Mouse (Mus musculus) forebrain, embryonic 10.5 days (tissue): ENCODE measurements around the gene Epas1. TPM values are rescaled to one million over a fixed set of nuclear protein-coding genes. Genes with fewer than 3 reads are reported as not detected.
A peak's percentile ranks its signal among the peaks of the same experiment; 100 is the strongest.

Experiments
- DNase-seq: peaks from one replicate; pipeline ENCODE4 v3.0.0-alpha.2; 2017; ENCODE audit warnings: low spot score; ENCODE audit errors: extremely low spot score
- H3K27ac ChIP-seq: fragments of 300-500 bp; sonication (generic); 2 replicates; pipeline ENCODE4 v1.5.1; 2016; ENCODE audit warnings: mild to moderate bottlenecking
- H3K27me3 ChIP-seq: fragments of 300-500 bp; sonication (generic); 2 replicates; pipeline ENCODE4 v1.6.1; 2016; ENCODE audit warnings: mild to moderate bottlenecking; ENCODE audit not compliant: poor library complexity, severe bottlenecking
- H3K36me3 ChIP-seq: fragments of 300-500 bp; sonication (generic); replicated peaks from 2 replicates; pipeline ENCODE4 v1.6.1; 2016; ENCODE audit warnings: mild to moderate bottlenecking, moderate library complexity
- H3K4me1 ChIP-seq: fragments of 300-500 bp; sonication (generic); 2 replicates; pipeline ENCODE4 v1.6.1; 2016
- H3K4me3 ChIP-seq: fragments of 300-500 bp; sonication (generic); 2 replicates; pipeline ENCODE4 v1.5.1; 2016; ENCODE audit warnings: mild to moderate bottlenecking, moderate library complexity
- H3K9me3 ChIP-seq: fragments of 300-500 bp; sonication (generic); 2 replicates; pipeline ENCODE4 v1.6.1; 2016; ENCODE audit warnings: mild to moderate bottlenecking, moderate library complexity
- WGBS: fragments of 180-500 bp; shearing (Covaris S2); methylation state at CpG from one replicate; pipeline ENCODE4 v1.1.7; 2016; 5-methylcytosine and 5-hydroxymethylcytosine counted together
- polyA plus RNA-seq: library from polyadenylated mRNA; unstranded; fragments of >200 nt; fragmentation: Nextera tagmentation; extraction: Ambion mirVana; gene quantifications from 2 replicates; pipeline ENCODE4 v1.2.1, GENCODE M21; 2016

Epas1 gene
- polyA plus RNA-seq, 1 experiment from 2014 or later = 1.9 TPM

DNA sequence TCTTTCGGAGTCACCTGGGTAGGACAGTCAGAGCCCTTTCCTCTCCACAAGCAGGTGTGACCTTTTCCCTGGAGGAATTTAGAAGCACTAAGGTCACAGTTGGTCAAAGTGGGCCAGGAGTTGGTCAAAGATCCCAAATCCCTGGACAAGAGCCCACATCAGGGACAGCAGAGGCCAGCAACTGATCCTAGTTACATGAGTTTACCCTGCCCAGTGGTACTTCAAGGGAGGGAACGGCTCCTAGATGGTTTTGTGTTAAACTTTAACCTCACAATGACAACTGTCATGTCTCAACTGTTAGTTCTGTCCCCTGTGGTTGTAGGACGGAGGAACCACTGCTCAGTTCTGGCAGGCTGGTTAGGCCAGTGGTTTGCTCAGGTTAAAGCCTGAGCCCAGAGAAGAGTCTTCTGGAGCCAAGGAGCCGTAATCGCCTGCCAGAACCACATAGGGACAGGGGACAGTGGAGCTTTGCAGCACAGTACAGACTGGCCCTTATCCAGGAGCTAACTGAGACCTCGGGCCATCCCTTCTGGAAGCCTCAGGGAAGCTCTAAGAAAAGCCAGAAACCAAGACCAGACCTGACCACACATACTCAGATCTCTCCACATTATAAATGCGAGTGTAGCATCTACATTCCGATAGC, 12.4 kb downstream of the Epas1 start:
- Histone ChIP-seq H3K4me1 (0 out of 2 replicates have a peak, but pooled peaks cover 4% of the 10 kb centered on the region), H3K36me3 (no peaks in the 10 kb centered on the region), H3K27me3 (no peaks in the 10 kb centered on the region), H3K27ac (no peak overlapping the region), H3K4me3 (no peak overlapping the region), H3K9me3 (no peaks in the 10 kb centered on the region)
- 92% methylated on average over 8 of the region's 8 CpGs for WGBS
- no peak for DNase-seq

DNA sequence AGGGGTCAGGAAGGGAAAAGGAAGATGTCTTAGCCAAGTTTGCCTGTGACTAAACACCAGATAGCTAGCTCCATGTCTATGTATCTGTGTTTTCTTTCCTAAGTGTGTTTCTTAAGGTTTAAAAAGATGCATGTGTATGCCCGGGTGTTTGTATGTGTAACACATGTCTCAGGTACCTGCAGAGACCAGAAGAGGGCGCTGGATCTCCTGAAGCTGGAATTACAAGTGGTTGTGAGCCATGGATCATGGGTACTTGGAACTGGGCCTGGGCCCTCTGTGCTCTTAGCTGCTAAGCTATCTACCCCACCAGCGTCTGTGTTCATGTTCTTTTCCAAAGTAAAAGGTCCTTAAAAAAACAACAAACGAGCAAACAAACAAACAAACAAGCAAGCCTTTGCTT, 12.9 kb downstream of the Epas1 start:
- 96% methylated on average over 4 of the region's 4 CpGs for WGBS
- Histone ChIP-seq H3K36me3 (no peaks in the 10 kb centered on the region), H3K27me3 (no peaks in the 10 kb centered on the region), H3K27ac (no peak overlapping the region), H3K9me3 (no peaks in the 10 kb centered on the region), H3K4me1 (0 out of 2 replicates have a peak, but pooled peaks cover 4% of the 10 kb centered on the region), H3K4me3 (no peak overlapping the region)
- DNase-seq = no peak

DNA sequence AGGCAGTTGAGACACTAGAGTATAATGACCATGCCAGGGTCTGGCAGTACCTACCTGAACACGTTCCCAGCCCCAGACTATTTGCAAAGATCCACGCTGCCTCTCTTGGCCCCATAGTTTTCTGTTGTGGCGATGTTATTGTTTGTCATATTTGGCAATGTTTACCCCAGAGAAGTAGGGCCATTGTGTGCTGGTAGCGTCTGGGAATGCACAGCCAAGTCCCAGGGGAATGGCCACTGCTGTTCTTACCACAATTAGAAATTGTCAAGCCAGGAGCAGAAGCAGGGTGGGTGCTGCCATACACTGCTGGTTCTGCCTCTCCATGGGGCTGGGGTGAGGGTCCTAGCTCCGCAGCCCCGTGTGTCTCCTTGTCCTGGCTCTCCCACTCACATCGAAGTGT, 15.1 kb downstream of the Epas1 start:
- 89% methylated on average over 7 of the region's 7 CpGs for WGBS

GRCm38 (mm10) chr17:86769330-86770211, 16.1 kb downstream of the Epas1 start:
- Histone ChIP-seq H3K36me3 (no peaks in the 10 kb centered on the region), H3K4me3 (no peak overlapping the region), H3K9me3 (no peaks in the 10 kb centered on the region), H3K27me3 (no peaks in the 10 kb centered on the region), H3K27ac (no peak overlapping the region), H3K4me1 (0 out of 2 replicates have a peak, but pooled peaks cover 4% of the 10 kb centered on the region)
- DNase-seq = no peak
- WGBS = 86% methylated on average over 16 of the region's 16 CpGs

More for the DNA sequence above, 15.1 kb downstream of the Epas1 start:
- no peaks in the 10 kb centered on the region for H3K36me3 ChIP-seq
- 0 out of 2 replicates have a peak, but pooled peaks cover 4% of the 10 kb centered on the region for H3K4me1 ChIP-seq
- DNase-seq = no peak
- no peaks in the 10 kb centered on the region for H3K27me3 ChIP-seq
- no peaks in the 10 kb centered on the region for H3K9me3 ChIP-seq
- no peak overlapping the region for H3K4me3 ChIP-seq
- H3K27ac ChIP-seq = no peak overlapping the region

GRCm38 (mm10) chr17:86770848-86771247, 17.3 kb downstream of the Epas1 start:
- WGBS = 81% methylated on average over 5 of the region's 5 CpGs
- Histone ChIP-seq H3K4me1 (0 out of 2 replicates have a peak, but pooled peaks cover 4% of the 10 kb centered on the region), H3K36me3 (no peaks in the 10 kb centered on the region), H3K27ac (no peak overlapping the region), H3K4me3 (no peak overlapping the region), H3K9me3 (no peaks in the 10 kb centered on the region), H3K27me3 (no peaks in the 10 kb centered on the region)
- no peak for DNase-seq

DNA sequence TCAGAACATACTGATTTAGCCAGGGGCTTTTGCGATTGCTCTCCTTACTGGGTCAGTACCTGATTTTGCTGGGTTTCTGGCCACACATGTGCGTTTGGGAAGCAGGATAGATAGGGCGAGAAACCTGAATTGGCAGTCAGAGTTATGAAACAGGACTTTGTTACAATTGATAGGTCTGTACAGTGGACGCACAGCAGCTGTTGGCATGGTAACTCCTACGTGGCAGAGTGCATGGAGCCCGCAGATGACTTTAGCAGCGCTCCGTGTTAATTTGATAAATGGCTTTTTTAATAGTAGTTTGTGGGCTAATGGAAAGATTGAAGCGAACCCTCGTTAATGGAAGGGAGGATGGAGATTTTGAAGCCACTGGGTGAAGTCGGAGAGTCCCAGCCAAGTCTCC, 18.5 kb downstream of the Epas1 start:
- H3K4me3 ChIP-seq = no peak overlapping the region
- no peaks in the 10 kb centered on the region for H3K27me3 ChIP-seq
- no peaks in the 10 kb centered on the region for H3K9me3 ChIP-seq
- 0 out of 2 replicates have a peak, but pooled peaks cover 4% of the 10 kb centered on the region for H3K4me1 ChIP-seq
- no peaks in the 10 kb centered on the region for H3K36me3 ChIP-seq
- H3K27ac ChIP-seq = no peak overlapping the region
- no peak for DNase-seq
- 86% methylated on average over 11 of the region's 11 CpGs for WGBS

- no peak overlapping the region for H3K4me3 ChIP-seq
- no peaks in the 10 kb centered on the region for H3K27me3 ChIP-seq
- H3K27ac ChIP-seq = no peak overlapping the region
- DNase-seq = no peak
- 90% methylated on average over 15 of the region's 15 CpGs for WGBS
- no peaks in the 10 kb centered on the region for H3K9me3 ChIP-seq
- no peaks in the 10 kb centered on the region for H3K36me3 ChIP-seq
- 0 out of 2 replicates have a peak, but pooled peaks cover 4% of the 10 kb centered on the region for H3K4me1 ChIP-seq
Measured at GRCm38 (mm10) chr17:86772929-86773588, 19.6 kb downstream of the Epas1 start.

GRCm38 (mm10) chr17:86776538-86776937, 23.0 kb downstream of the Epas1 start:
- WGBS = 93% methylated on average over 12 of the region's 12 CpGs

GRCm38 (mm10) chr17:86778147-86778546, 24.6 kb downstream of the Epas1 start:
- Histone ChIP-seq H3K4me3 (no peak overlapping the region), H3K9me3 (no peaks in the 10 kb centered on the region), H3K36me3 (no peaks in the 10 kb centered on the region), H3K4me1 (peaks cover 9% of the 10 kb centered on the region), H3K27me3 (no peaks in the 10 kb centered on the region), H3K27ac (no peak overlapping the region)
- no peak for DNase-seq
- 93% methylated on average over 6 of the region's 6 CpGs for WGBS

More at GRCm38 (mm10) chr17:86776538-86776937, 23.0 kb downstream of the Epas1 start:
- no peak overlapping the region for H3K4me3 ChIP-seq
- peaks cover 9% of the 10 kb centered on the region for H3K4me1 ChIP-seq
- H3K9me3 ChIP-seq = no peaks in the 10 kb centered on the region
- no peaks in the 10 kb centered on the region for H3K27me3 ChIP-seq
- no peak for DNase-seq
- H3K27ac ChIP-seq = no peak overlapping the region
- H3K36me3 ChIP-seq = no peaks in the 10 kb centered on the region

GRCm38 (mm10) chr17:86779191-86780130, 26.0 kb downstream of the Epas1 start:
- Histone ChIP-seq H3K9me3 (no peaks in the 10 kb centered on the region), H3K4me3 (no peak overlapping the region), H3K36me3 (no peaks in the 10 kb centered on the region), H3K27me3 (no peaks in the 10 kb centered on the region), H3K27ac (no peak overlapping the region), H3K4me1 (peaks cover 13% of the 10 kb centered on the region)
- DNase-seq = no peak
- 78% methylated on average over 15 of the region's 15 CpGs for WGBS

- DNase-seq = no peak
- no peaks in the 10 kb centered on the region for H3K36me3 ChIP-seq
- WGBS = 71% methylated on average over 6 of the region's 6 CpGs
- H3K27me3 ChIP-seq = no peaks in the 10 kb centered on the region
- H3K27ac ChIP-seq = 0 out of 2 replicates have a peak overlapping the region, but pooled peaks have one; percentile 35
- peaks cover 19% of the 10 kb centered on the region for H3K4me1 ChIP-seq
- H3K9me3 ChIP-seq = no peaks in the 10 kb centered on the region
- no peak overlapping the region for H3K4me3 ChIP-seq
Measured at GRCm38 (mm10) chr17:86780708-86781318, 27.3 kb downstream of the Epas1 start.
